Mouse (Mus musculus): ENCODE measurements around the gene Apobec1. TPM values are rescaled to one million over a fixed set of nuclear protein-coding genes. Genes with fewer than 3 reads are reported as not detected.
A peak's percentile ranks its signal among the peaks of the same experiment; 100 is the strongest.
"Not testable (repeated sequence)": the region's sequence is repeated elsewhere in the genome, so short reads cannot be mapped to it uniquely, and the experiment has no call there.

The Apobec1 gene
- total RNA-seq (2021): 10 to 100 TPM; 10.5 to 11.2 TPM
- long read RNA-seq, experiment 1, partial matches to known transcripts: 2 of 7 reads
- long read RNA-seq, experiment 1, other reads (novel, unspliced or antisense): 3 of 7 reads
- long read RNA-seq, experiment 2, partial matches to known transcripts: 0 of 1 reads
- long read RNA-seq, experiment 2, other reads (novel, unspliced or antisense): 1 of 1 reads

DNA sequence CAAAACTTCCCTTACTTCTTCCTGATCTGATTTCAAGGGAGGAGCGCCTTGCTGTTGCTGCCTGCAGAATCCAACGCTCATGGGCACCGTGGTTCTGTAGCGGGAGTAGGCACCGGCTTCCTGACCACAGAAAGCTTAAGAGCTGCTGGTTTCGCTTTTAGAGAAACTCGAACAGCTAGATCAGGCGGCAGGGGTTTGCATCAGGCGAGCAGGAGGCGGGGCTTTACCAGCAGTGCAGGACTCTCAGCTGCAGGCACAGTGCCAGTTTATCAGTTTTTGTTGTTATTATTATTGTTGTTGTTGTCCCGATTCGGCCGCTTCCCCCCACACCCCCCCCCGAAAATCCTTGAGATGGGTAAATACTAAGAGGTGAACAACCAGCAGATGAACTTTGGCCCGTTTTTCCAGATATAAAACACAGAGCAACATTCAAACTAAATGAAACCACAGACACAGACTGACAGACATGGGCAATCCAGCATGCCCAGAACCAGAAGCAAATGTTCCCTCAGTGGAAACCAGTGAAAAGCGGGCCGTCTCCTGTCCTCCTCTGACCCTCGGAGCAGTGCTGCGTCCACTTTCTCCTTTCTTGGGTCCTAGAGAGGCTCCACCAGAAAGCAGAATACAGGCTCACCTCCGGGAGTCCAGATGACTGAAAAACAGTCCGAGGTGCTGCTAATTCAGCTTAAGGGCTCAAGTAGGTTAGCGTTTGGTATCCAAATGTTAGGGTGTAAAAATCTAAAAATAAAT is at the start of gene Apobec1:
Gene Apobec1, minus strand, starts transcription at position 203 of the 750 bp plus-strand sequence.
- peak; percentile 82 for DNase-seq

DNA sequence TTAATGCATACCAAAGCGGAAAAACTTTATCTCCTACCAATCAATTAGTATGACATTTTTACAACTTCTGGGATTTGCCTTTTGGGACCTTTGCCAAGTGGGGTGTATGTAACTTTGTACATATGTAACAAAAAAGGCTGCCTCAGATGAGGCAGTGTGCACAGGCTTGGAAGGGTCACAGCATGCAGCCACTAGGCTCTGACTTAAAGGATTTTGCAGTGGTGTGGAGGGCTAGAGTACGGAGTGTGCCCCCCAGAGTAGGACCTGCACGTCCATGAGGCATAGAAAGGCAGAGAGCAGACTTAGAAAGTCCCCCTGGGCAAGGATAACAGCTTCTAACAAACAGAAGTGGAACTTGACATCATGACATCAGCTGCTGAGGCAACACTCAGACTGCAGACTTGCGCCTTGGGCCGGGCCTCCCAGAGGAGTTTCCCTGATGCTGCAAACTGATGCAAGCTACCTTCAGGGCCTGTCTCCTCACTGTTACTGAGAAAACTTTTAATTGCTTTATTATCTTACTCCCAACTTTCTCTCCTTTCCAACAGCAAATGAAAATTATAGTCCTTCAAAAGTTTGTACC is 48.2 kb upstream of the Apobec1 start:
- no peak for DNase-seq

DNA sequence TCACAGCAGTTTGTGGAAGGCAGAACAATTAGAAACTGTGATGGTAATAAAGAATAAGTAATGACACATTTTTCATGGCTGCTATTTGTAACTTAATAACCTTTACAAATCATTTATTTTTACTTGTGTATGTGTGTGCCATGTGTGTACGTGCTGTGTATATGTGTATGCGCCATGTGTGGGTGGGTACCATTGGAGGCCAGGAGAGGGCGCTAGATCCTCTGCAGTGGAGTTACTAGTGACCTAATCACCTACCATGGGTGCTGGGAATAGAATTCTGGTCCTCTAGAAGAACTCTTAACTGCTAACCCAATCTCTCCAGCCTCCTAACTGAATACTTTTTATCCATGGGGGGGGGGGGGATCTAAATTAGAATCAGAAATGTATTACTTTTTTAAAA is 47.7 kb upstream of the Apobec1 start:
- no peak for DNase-seq

DNA sequence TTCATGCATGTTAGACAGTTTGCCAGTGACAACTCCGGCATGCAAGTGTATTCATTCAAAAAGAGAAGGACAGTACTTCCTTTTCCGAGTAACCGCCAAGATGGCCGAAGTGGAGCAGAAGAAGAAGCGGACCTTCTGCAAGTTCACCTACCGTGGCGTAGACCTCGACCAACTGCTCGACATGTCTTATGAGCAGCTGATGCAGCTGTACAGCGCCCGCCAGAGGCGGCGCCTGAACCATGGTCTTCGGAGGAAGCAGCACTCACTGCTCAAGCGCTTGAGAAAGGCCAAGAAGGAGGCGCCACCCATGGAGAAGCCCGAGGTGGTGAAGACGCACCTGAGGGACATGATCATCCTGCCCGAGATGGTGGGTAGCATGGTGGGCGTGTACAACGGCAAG is 42.0 kb upstream of the Apobec1 start:
- not testable (repeated sequence) for DNase-seq

DNA sequence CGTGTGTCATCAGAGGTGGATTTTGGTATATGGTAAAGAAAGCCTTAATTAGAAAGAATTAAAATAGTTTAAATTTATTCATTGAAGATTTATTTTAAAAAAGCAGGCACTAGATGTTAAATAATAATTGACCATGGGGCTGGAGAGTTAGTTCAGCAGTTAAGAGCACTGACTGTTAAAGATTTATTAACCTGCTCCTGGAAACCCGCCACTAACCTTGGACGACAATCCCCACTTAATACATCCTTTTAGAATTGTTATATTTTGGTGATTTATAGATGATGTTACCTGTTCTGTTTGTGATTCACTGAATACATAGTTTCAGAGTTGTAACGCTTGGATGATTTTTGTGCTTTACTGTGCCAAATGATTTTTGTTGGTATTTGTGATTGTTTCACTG is 35.3 kb upstream of the Apobec1 start:
- DNase-seq: not testable (repeated sequence)

DNA sequence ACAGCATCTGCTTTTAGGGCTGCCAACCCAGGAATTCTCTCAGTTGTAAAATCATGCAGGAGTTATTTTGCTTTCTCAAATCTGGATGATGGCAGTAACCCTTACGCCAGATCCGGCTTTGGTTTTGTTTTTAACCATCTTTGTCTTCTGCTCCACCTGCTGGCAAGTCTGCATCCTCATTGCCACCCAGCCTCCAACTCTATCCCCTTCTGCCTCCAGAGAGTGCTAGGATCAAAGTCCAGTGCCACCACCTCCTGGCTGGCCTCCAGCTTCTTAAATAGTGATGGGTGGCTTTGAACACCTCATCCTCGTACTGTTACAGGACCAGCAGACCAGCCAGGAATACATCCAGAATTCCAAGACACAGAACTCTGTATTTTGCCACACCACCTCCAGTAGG is 34.4 kb upstream of the Apobec1 start:
- DNase-seq: no peak

DNA sequence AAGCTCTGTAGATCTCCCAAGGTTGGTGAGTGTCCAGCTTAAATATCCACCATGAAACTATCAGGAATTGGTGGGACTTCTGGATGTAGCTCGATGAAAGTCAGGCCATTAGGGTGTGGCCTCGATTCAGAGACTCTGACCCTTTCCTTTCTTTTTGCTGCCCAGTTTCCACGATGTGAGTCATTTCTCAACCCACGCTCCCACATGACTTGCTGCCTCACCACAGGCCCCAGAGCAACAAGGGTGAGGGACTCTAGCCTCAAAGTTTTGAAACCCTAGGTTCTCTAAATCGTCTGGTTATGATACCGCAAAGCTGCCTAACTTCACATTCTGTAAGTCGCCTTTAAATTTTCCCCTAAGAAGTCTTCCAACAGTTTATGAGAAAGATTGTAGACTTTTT is 33.1 kb upstream of the Apobec1 start:
- peak; percentile 35 for DNase-seq

DNA sequence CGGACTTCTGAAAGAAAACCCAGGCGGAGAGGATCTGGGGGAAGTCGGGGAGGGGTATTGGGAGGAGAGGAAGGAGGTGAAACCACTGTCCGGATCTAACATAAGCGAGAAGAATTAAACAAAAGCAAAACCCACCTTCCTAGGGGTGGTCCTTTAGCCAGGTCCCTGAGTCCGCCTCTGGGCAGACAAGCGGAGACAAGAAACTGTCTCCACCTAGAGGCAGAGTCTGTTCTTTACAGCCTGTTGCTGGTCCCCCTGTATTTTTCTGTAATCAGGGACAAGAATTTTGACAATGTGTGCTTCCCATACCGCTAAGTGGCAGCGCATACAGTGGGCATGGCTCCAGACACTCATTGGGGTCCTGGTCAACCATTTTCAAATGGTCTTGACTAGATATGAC is 31.2 kb upstream of the Apobec1 start:
- peak; percentile 25 for DNase-seq

DNA sequence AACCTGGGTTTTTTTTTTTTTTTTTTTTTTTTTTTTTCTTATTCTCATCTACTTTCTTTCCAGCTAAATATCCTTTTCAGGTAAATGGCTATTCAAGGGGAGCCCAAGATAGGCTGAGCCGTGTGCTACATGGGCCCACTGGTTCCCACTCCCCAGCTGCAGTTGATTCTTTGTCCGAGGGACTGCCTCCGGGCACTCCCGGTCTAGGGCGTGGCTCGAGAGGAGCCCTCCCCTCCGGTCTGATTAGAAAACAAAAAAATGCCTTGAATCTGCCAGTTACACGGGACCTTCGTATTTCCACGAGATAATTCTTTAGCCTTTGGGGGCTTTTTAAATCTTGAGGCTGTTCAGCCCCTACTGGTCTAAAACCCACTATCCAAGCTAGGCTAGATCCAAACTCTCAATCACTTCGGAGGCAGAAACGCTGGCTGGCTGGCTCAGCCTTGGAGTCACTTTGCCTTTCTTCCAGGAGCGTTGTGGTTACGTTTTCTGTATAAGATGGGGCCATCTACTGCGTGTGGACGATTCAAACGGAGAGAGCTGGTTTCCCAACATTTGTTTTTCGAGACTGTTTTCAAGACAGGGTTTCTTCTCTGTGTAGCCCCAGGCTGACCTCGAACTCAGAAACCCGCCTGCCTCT is 25.3 kb upstream of the Apobec1 start:
- DNase-seq: no peak

DNA sequence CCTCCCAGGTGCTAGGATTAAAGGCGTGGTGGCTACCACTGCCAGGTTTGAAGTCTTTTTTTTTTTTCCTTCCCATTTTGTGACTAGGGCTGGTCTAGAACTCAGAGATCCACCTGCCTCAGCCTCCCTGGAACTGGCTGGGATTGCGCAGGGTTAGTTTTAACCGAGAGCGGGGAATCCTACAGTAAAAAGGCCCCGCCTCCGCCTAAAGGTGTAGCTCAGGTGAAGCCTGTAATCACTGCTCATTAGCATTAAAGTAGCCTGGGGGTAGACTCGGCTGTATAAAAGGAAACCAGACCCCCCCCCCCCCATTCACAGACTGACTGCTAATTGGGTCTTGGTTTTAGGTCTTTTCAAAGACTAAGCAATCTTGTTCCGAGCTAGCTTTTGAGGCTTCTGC is 23.9 kb upstream of the Apobec1 start, which contains the start of gene Dppa3:
Gene Dppa3, plus strand, starts transcription at position 301 of the 400 bp plus-strand sequence.
- DNase-seq: no peak

DNA sequence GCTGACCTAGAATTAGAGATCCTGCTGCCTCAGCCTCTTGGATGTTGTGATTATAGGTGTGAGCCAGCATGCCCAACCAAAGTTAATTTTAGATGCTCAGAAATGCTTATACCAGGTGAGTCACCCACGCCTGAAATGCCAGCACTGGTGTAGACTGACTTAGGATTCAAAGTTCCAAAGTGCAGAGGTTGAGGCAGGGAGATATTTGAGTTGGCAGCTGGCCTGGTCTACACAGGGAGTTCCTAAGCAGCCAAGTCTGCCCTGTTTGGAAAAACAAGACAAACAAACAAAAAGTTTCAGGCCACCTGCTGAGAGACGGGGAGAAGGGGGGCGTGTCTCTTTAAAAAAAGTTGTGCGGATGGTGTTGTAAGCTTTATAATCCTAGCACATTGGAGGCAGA is 22.9 kb upstream of the Apobec1 start:
- no peak for DNase-seq

DNA sequence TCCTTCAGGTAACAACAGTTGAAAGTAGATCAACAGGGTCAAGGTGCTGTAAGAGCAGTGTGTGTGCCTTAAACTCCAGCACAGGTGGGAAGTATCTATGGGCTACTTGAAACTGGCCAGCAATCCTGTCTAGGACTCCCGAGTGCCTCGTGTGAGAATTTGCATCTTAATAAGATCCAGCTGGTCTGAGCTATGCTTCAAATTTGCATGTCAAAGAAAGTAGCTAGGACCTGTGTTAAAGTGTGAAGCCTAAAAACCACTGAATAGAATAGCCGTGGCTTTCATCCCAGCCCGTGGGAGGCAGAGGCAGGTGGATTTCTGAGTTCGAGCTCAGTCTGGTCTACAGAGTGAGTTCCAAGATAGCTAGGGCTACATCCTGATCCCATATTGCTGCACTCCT is 22.2 kb upstream of the Apobec1 start:
- DNase-seq: no peak

DNA sequence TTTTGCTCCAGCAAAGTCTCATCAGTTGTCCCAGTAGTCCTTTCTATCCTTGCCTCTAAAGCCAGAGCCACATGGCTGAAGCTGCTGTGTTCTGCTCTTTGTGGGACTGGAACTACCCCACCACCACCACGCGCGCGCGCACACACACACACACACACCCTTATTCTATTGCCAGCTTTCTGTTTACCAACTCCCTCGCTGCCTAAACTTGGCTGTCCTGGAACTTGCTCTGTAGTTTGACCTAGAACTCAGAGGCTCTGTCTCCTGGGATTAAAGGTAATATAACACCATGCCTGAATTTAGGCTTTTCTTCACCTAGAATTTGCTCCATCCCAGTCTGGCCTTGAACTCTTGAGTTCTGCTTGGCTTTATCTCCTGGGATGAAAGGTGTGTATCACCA is 18.8 kb upstream of the Apobec1 start:
- DNase-seq: no peak

DNA sequence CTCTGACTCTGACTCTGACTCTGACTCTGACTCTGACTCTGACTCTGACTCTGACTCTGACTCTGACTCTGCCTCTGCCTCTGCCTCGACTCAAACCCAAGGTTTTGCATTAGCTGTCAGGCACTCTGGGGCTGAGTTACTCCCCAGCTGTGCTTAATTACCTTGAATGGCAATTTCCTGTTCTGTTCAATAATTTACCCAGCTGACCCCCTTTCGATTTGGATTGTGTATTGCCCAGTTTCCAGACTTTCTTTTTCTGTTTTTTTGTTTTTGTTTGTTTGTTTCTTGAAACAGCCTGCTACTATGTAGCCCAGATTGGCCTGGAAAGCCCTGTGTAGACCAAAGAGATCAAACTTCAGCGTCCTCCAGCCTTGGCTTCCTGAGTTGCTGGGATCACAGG is 13.8 kb upstream of the Apobec1 start:
- no peak for DNase-seq

DNA sequence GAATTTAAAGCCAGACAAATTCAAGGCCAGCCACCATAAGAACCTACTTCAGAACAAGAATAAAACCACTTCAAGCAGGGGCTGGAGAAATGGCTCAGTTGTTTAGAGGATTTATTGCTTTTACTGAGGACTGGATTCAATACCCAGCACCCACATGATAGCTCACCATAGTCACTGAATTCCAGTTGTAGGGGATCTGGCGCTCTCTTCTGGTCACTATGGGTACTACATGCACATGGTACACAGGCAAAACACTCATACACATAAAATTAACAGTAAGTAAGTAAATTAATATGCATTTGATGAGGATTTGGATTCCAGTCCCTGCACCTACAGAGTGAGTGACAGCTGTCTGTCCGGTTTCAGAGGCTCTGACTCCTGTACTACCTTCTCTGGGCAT is 11.8 kb upstream of the Apobec1 start:
- DNase-seq: peak; percentile 32

DNA sequence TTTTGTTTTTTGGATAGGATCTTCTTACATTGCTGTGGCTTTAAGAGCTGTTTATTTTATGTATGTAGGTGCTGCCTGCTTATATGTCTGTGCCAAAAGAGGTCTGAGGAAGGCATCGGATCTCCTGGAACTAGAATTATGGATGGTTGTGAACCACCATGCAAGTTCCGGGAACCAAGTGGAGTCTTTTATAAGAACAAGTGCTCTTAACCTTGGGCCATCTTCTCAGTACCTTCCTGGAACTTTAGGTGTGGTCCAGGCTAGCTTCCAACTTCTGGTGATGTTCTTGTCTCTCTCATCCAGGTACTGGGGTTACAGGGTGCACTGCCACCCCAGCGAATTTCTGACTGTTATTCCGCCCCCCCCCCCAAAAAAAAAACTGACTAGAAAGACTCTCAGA is 10.2 kb upstream of the Apobec1 start:
- no peak for DNase-seq

DNA sequence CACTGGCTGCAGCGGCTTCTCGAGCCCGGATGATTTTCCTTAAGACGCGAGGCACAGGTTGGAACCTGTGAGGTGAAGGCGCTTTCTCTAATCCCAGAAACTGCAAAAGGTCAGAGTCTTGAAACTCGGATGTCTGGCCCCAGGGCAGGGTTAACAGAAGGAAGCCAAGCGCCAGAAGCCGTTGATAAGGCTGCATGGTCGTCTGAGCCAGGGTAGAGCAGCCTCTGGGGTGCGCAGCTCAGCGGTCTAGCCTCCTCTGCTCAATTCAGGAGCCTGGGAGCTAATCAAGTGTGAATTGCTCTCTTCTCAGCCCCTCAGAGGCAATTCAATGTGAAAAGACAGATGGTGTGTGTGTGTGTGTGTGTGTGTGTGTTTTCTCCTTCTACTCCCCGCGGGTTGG is 7.5 kb upstream of the Apobec1 start, which contains the start of gene Gdf3:
Gene Gdf3, minus strand, starts transcription at position 317 of the 400 bp plus-strand sequence.
- no peak for DNase-seq

DNA sequence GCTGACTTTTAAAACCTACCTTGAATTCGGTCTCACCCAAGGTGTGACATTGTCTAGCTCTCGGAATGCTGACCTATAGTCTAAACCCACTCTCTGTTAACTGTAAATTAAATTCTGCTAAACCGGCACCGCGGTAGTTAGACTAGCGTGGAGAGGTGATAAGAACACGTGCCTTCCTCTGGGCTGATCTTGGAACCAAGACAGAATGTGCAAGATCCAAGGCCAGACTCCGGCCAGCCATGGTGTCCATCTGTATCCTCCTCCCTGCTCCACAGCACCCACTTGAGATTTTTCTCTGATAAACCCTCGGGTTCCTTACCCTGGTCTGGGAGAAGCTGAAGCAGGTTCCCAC is 7.1 kb upstream of the Apobec1 start:
- DNase-seq: no peak

DNA sequence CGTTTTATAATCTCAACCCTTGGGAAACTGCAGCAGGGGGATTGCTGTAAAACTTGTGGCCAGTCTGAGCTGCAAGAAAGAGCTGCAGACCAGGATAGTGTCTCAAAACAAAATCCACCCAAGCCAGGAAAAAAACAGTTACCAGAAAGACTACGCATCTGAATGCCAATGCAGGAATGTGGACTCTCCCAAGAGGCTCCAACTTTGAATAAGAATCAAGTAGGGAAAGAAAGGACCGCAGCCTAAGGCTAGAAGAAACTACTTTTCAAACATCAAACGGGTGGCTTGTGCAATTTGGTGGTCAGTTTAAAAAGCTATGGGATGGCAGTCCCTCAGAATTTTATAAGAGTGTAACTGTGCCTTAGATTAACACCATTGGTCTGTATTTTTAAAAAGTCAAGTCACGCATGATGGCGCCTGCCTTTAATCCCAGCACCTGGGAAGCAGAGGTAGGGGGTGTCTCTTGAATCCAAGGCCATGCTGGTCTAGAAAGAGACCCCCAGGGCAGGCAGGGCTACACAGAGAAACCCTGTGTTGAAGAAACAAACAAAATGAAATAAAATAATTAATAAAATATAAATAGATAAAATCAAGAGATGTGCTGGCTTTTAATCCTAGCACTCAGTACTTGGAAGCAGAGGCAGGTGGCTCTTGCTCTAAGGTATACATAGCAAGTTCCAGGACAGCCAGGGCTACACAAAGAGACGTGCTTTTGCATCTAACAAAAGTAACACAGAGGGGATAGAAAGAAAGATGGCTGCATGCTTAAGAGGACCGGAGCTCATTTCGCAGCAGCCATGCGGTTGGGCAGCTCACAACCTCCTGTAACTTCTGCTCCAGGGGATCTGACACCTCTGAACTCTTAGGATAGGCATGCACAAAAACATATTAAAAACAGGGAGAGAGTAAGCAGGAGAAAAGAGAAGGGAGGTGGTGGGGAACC is 6.5 kb upstream of the Apobec1 start:
- DNase-seq: no peak

DNA sequence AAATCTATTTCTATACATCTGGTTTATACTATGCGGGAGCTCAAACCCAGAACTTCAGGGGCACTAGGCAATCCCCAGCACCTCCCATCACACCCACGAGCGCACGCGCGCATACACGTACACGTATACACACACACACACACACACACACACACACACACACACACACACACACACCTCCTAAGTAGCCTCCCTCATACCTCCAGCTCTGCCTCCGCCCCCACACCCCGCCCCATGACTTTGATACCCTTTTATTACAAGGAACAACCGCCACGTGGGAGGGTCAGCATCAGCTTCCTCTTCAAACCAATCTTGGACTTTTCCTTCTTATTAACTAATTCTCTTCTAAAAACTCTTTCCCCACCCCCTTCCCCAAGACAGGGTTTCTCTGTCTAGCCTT is 5.5 kb upstream of the Apobec1 start:
- no peak for DNase-seq

DNA sequence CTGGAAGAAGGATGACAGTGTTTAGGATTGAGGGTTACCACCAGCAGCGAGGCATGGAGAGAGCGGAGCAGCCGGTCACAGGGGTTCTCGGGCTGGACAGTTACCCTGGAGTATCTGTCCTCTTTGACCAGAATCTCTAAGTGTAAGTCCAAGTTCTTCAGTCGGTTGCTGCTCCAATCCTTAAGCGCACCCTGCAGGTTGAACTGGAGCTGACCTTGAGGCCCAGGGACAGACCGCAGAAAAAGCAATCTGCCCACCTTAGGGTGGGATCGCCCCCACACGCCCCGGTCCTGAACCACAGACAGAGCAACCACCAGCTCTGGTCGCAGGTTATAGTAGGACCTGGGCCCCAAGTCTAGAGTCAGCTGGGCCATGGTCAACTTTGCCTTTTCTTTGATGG is 4.4 kb upstream of the Apobec1 start:
- DNase-seq: no peak

DNA sequence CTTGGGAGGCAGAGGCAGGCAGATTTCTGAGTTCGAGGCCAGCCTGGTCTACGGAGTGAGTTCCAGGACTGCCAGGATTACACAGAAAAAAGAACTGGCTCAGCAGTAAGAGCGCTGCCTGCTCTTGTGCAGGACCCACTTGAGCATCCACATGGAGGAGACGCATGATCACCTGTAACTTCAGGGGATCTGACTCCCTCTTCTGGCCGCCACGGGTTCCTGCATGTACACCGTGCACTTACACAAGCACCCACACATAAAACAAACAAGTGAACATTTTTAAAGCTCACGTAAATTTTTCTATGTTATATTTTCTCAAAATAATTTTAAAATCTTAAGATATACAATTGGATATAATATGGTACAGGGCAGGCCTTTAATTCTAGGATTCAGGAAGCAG is 3.2 kb upstream of the Apobec1 start:
- no peak for DNase-seq
